Mouse (Mus musculus) gastrocnemius, postnatal 36 days (tissue): Measurements from ENCODE around the gene Zfp462. TPM values are rescaled to one million over a fixed set of nuclear protein-coding genes. Genes with fewer than 3 reads are reported as not detected.
"Not testable (repeated sequence)": the region's sequence is repeated elsewhere in the genome, so short reads cannot be mapped to it uniquely, and the experiment has no call there.

ENCODE experiments used
- DNase-seq, 2 experiments: peaks; one replicate each; pipeline ENCODE4 v3.0.0; 2022
- intact Hi-C: fragments of 180-260 bp; cut with DNase I; formaldehyde crosslinking; loops from one replicate; pipeline ENCODE4 v1.15.1; 2025
- long read RNA-seq, 2 experiments: library from polyadenylated mRNA; stranded (forward); transcript quantifications; one replicate each; pipeline ENCODE4 v2.0.0; 2021
- total RNA-seq, 2 experiments: library from RNA; stranded (reverse); gene quantifications; 2 replicates each; pipeline ENCODE4 v1.2.3; 2021

Zfp462 gene
- 10 to 100 TPM in 1 of 2 experiments, 1 to 10 TPM in 1; 9.3 to 12.0 TPM for total RNA-seq
- long read RNA-seq, experiment 1, partial matches to known transcripts: 2 of 3 reads
- long read RNA-seq, experiment 1, other reads (novel, unspliced or antisense): 1 of 3 reads
- long read RNA-seq, experiment 2, partial matches to known transcripts: 0 of 3 reads
- long read RNA-seq, experiment 2, other reads (novel, unspliced or antisense): 3 of 3 reads

- intact Hi-C loops: loop anchor here (5.0 kb wide), 3 partner anchors 67 to 297 kb away; no protein-coding TSS in a partner anchor
- peak; percentile 45 to 56 for DNase-seq
Observed at GRCm38 (mm10) chr4:54944921-54945430, at the start of gene Zfp462. Gene Zfp462 (plus strand): TSS chr4:54945048.

- DNase-seq: no peak
- intact Hi-C loops: no loop called here
Observed at GRCm38 (mm10) chr4:54896017-54896416, 48.8 kb upstream of the Zfp462 start.

- DNase-seq: no peak
- intact Hi-C loops: no loop called here
Observed at GRCm38 (mm10) chr4:54904641-54905040, 40.2 kb upstream of the Zfp462 start.

GRCm38 (mm10) chr4:54905399-54905953 lies 39.4 kb upstream of the Zfp462 start:
- intact Hi-C loops: no loop called here
- DNase-seq: no peak

GRCm38 (mm10) chr4:54910300-54910699 lies 34.5 kb upstream of the Zfp462 start:
- no peak for DNase-seq
- intact Hi-C loops: no loop called here

- no peak for DNase-seq
- intact Hi-C loops: no loop called here
Observed at GRCm38 (mm10) chr4:54918276-54918675, 26.6 kb upstream of the Zfp462 start.

- intact Hi-C loops: no loop called here
- no peak for DNase-seq
Observed at GRCm38 (mm10) chr4:54923386-54923785, 21.5 kb upstream of the Zfp462 start.

GRCm38 (mm10) chr4:54924306-54924705 lies 20.5 kb upstream of the Zfp462 start:
- DNase-seq: no peak
- intact Hi-C loops: no loop called here

- DNase-seq, intact Hi-C loops: not testable (repeated sequence)
Observed at GRCm38 (mm10) chr4:54926456-54926855, 18.4 kb upstream of the Zfp462 start.

GRCm38 (mm10) chr4:54927321-54928062 lies 17.4 kb upstream of the Zfp462 start:
- DNase-seq, intact Hi-C loops: not testable (repeated sequence)

GRCm38 (mm10) chr4:54929686-54930085 lies 15.2 kb upstream of the Zfp462 start:
- no peak for DNase-seq
- intact Hi-C loops: no loop called here

- intact Hi-C loops: no loop called here
- no peak for DNase-seq
Observed at GRCm38 (mm10) chr4:54932668-54933067, 12.2 kb upstream of the Zfp462 start.

- no peak for DNase-seq
- intact Hi-C loops: no loop called here
Observed at GRCm38 (mm10) chr4:54937161-54937560, 7.7 kb upstream of the Zfp462 start.

GRCm38 (mm10) chr4:54945603-54946445 lies 976 bp downstream of the Zfp462 start:
- no peak for DNase-seq

GRCm38 (mm10) chr4:54946662-54947055 lies 1.8 kb downstream of the Zfp462 start:
- DNase-seq: no peak
- intact Hi-C loops: loop anchor here (5.0 kb wide), 3 partner anchors 66 to 296 kb away; no protein-coding TSS in a partner anchor

More at GRCm38 (mm10) chr4:54945603-54946445, 976 bp downstream of the Zfp462 start:
- intact Hi-C loops: loop anchor here (5.0 kb wide), 3 partner anchors 66 to 296 kb away; no protein-coding TSS in a partner anchor

- DNase-seq: no peak
- intact Hi-C loops: loop anchor here (5.0 kb wide), 3 partner anchors 65 to 295 kb away; no protein-coding TSS in a partner anchor
Observed at GRCm38 (mm10) chr4:54947056-54947990, 2.5 kb downstream of the Zfp462 start.

- peak in 1 of 2 experiments; percentile 42 for DNase-seq
- intact Hi-C loops: loop anchor here (5.0 kb wide), 3 partner anchors 64 to 294 kb away; no protein-coding TSS in a partner anchor
Observed at GRCm38 (mm10) chr4:54947991-54948615, 3.3 kb downstream of the Zfp462 start.
